In the genomic region with DNA sequence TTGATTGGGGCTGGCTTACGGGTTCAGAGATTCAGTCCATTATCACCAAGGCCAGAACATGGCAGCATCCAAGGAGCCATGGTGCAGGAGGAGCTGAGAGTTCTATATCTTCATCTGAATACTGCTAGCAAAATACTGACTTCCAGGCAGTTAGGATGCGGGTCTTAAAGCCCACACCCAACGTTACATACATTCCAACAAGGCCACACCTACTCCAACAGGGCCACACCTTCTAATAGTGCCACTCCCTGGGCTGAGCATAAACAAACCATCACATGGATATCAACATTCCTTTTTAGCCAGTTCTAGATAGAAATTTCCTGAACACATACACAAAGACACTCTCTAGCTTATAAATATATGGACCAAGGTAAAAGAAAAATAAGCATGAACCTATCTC, we compare ENCODE assay signal across 8 mouse cellular contexts. TPM values are rescaled to one million over a fixed set of nuclear protein-coding genes. Genes with fewer than 3 reads are reported as not detected.
DNase-seq lines count a peak whose midpoint lies in the region; ATAC-seq and TF ChIP-seq lines count a peak whose summit lies in the region.

A gene (minus strand): TSS at position 120 of the 400 bp plus-strand sequence.

- ATAC-seq in kidney, postnatal 0 days (replicated peaks; ENCODE audit: low FRiP score, low read depth): no peak
- ATAC-seq in common myeloid progenitor, adult 5-6 weeks (replicated peaks; ENCODE audit: low read depth, poor library complexity, severe bottlenecking): no peak
- no peak for ATAC-seq in heart, embryonic 11.5 days (replicated peaks; ENCODE audit: insufficient number of reproducible peaks, low FRiP score, low TSS enrichment)
- ATAC-seq in neural tube, embryonic 14.5 days (ENCODE audit: low read depth): no peak

- no peaks in the 10 kb centered on the region for H3K4me1 ChIP-seq in kidney, postnatal 0 days (replicated peaks; ENCODE audit: insufficient read depth, low read length)
- no peaks in the 10 kb centered on the region; the same call in 1 of the 2 replicates for H3K4me1 ChIP-seq in heart, embryonic 11.5 days (ENCODE audit: control insufficient read depth, insufficient read depth, low read length)
- H3K4me1 ChIP-seq in neural tube, embryonic 14.5 days (ENCODE audit: control insufficient read depth, insufficient read depth, low read length): no peaks in the 10 kb centered on the region

- H3K27me3 ChIP-seq in kidney, postnatal 0 days (ENCODE audit: insufficient read depth, low read length): no peaks in the 10 kb centered on the region
- H3K27me3 ChIP-seq in heart, embryonic 11.5 days (ENCODE audit: control insufficient read depth, insufficient read depth, low read length): no peaks in the 10 kb centered on the region
- no peaks in the 10 kb centered on the region for H3K27me3 ChIP-seq in neural tube, embryonic 14.5 days (ENCODE audit: control insufficient read depth, insufficient read depth, low read length)

- no peak within 1 kb of the TSS for H3K27ac ChIP-seq in kidney, postnatal 0 days
- H3K27ac ChIP-seq in heart, embryonic 11.5 days (ENCODE audit: low read depth, low read length): no peak within 1 kb of the TSS
- H3K27ac ChIP-seq in neural tube, embryonic 14.5 days (ENCODE audit: low read depth, low read length): no peak within 1 kb of the TSS

- DNase-seq in kidney, postnatal 0 days (ENCODE audit: low spot score): no peak
- no peak for DNase-seq in kidney, adult 18-20 months
- no peak for DNase-seq in left cerebral cortex, adult 8-10 months (ENCODE audit: low spot score in 2 of 2)
- DNase-seq in embryo, embryonic 11 days: no peak
- DNase-seq in cerebellum, adult 9-11 months: no peak

- H3K36me3 ChIP-seq in kidney, postnatal 0 days (ENCODE audit: insufficient read depth, low read length): no peaks in the 10 kb centered on the region
- H3K36me3 ChIP-seq in heart, embryonic 11.5 days (ENCODE audit: control insufficient read depth, insufficient read depth, low read length): no peaks in the 10 kb centered on the region
- H3K36me3 ChIP-seq in neural tube, embryonic 14.5 days (ENCODE audit: control insufficient read depth, insufficient read depth, low read length): no peaks in the 10 kb centered on the region

- no peak within 1 kb of the TSS for H3K4me2 ChIP-seq in kidney, postnatal 0 days (ENCODE audit: low read length)
- no peak within 1 kb of the TSS for H3K4me2 ChIP-seq in heart, embryonic 11.5 days
- no peak within 1 kb of the TSS for H3K4me2 ChIP-seq in neural tube, embryonic 14.5 days (ENCODE audit: low read depth, low read length)

- no peak within 1 kb of the TSS for H3K4me3 ChIP-seq in kidney, postnatal 0 days (replicated peaks; ENCODE audit: low read depth, low read length)
- no peak within 1 kb of the TSS for H3K4me3 ChIP-seq in heart, embryonic 11.5 days (ENCODE audit: low read depth, low read length)
- no peak within 1 kb of the TSS for H3K4me3 ChIP-seq in neural tube, embryonic 14.5 days (ENCODE audit: low read depth, low read length)

- H3K9ac ChIP-seq in kidney, postnatal 0 days (ENCODE audit: low read depth, low read length): no peak within 1 kb of the TSS
- no peak within 1 kb of the TSS for H3K9ac ChIP-seq in heart, embryonic 11.5 days (ENCODE audit: low read depth, low read length)
- H3K9ac ChIP-seq in neural tube, embryonic 14.5 days (replicated peaks; ENCODE audit: low read depth, low read length): no peak within 1 kb of the TSS

- WGBS in kidney, postnatal 0 days: 84% methylated on average over 3 of the region's 3 CpGs
- 81% methylated on average over 3 of the region's 3 CpGs for WGBS in heart, embryonic 11.5 days (ENCODE audit: insufficient replicate concordance)
- 90% methylated on average over 3 of the region's 3 CpGs for WGBS in neural tube, embryonic 14.5 days

- no peaks in the 10 kb centered on the region for H3K9me3 ChIP-seq in kidney, postnatal 0 days (replicated peaks; ENCODE audit: low read length)
- no peaks in the 10 kb centered on the region for H3K9me3 ChIP-seq in heart, embryonic 11.5 days (replicated peaks; ENCODE audit: control insufficient read depth, low read length)
- no peaks in the 10 kb centered on the region for H3K9me3 ChIP-seq in neural tube, embryonic 14.5 days (ENCODE audit: control insufficient read depth, low read length)

- TF ChIP-seq CTCF in kidney, postnatal 0 days (IDR thresholded peaks at IDR 0.05; ENCODE audit: low read depth): no peak

RNA-seq across cellular contexts. Expression of the gene that starts here (rescaled TPM):
- 42.1 and 45.3 TPM in 2 replicates for polyA plus RNA-seq in kidney, postnatal 0 days (2015; fragmentation: Nextera tagmentation; extraction: Ambion mirVana)
- 11.3 and 12.3 TPM in 2 replicates for total RNA-seq in common myeloid progenitor, adult 5-6 weeks (2017)
- 26.1 and 30.2 TPM in 2 replicates for polyA plus RNA-seq in heart, embryonic 11.5 days (2014; fragmentation: Nextera tagmentation; extraction: Ambion mirVana)
- 10 to 100 TPM; 43.0 to 48.8 (median 45.5) TPM for total RNA-seq in left cerebral cortex, adult 8-10 months (2022)
- polyA plus RNA-seq in neural tube, embryonic 14.5 days (2014; fragmentation: Nextera tagmentation; extraction: Ambion mirVana): 23.0 and 24.3 TPM in 2 replicates
